12 mouse cellular contexts compared by ENCODE assay signal in genomic region chr11:8625915-8626604, GRCm38 (mm10). TPM values are rescaled to one million over a fixed set of nuclear protein-coding genes. Genes with fewer than 3 reads are reported as not detected.
A peak's percentile ranks its signal among the peaks of the same experiment; 100 is the strongest.
DNase-seq lines count a peak whose midpoint lies in the region; ATAC-seq and TF ChIP-seq lines count a peak whose summit lies in the region.
"Had no signal": no experiment of that assay in that cellular context is flagged by ENCODE, and none has a peak within 500 bp of the region (broad histone marks: within the 10 kb centered on the region; RNA-seq: fewer than 3 reads in every experiment).

No protein-coding gene starts in this region.

- peaks cover 46% of the 10 kb centered on the region for H3K4me1 ChIP-seq in intestine, embryonic 15.5 days (replicated peaks)
- H3K4me1 ChIP-seq in intestine, postnatal 0 days (replicated peaks; ENCODE audit: control insufficient read depth, insufficient read depth, low read length): peaks cover 13% of the 10 kb centered on the region
- H3K4me1 ChIP-seq in embryonic facial prominence, embryonic 12.5 days: peaks cover 51% of the 10 kb centered on the region
- peaks cover 52% of the 10 kb centered on the region for H3K4me1 ChIP-seq in limb, embryonic 14.5 days (ENCODE audit: control insufficient read depth, insufficient read depth, low read length)
- H3K4me1 ChIP-seq in hindbrain, embryonic 13.5 days (replicated peaks): peaks cover 28% of the 10 kb centered on the region

- TF ChIP-seq POLR2A in limb, embryonic 14.5 days (IDR thresholded peaks at IDR 0.05; ENCODE audit: borderline replicate concordance, extremely low read depth, insufficient read depth, insufficient read length): no peak

- no peak overlapping the region for H3K4me3 ChIP-seq in intestine, embryonic 15.5 days (replicated peaks)
- H3K4me3 ChIP-seq in intestine, postnatal 0 days (ENCODE audit: low read depth, low read length): no peak overlapping the region
- no peak overlapping the region for H3K4me3 ChIP-seq in embryonic facial prominence, embryonic 12.5 days
- H3K4me3 ChIP-seq in limb, embryonic 14.5 days (replicated peaks; ENCODE audit: low read length): no peak overlapping the region
- H3K4me3 ChIP-seq in hindbrain, embryonic 13.5 days: no peak overlapping the region

- H3K9me3 ChIP-seq in intestine, embryonic 15.5 days: no peaks in the 10 kb centered on the region
- no peaks in the 10 kb centered on the region for H3K9me3 ChIP-seq in intestine, postnatal 0 days (ENCODE audit: control insufficient read depth)
- H3K9me3 ChIP-seq in embryonic facial prominence, embryonic 12.5 days: no peaks in the 10 kb centered on the region
- H3K9me3 ChIP-seq in limb, embryonic 14.5 days (ENCODE audit: control insufficient read depth, low read length): no peaks in the 10 kb centered on the region
- H3K9me3 ChIP-seq in hindbrain, embryonic 13.5 days: no peaks in the 10 kb centered on the region

- H3K27me3 ChIP-seq in intestine, embryonic 15.5 days (replicated peaks): no peaks in the 10 kb centered on the region
- no peaks in the 10 kb centered on the region for H3K27me3 ChIP-seq in intestine, postnatal 0 days (replicated peaks; ENCODE audit: control insufficient read depth, insufficient read depth, low read length)
- no peaks in the 10 kb centered on the region for H3K27me3 ChIP-seq in embryonic facial prominence, embryonic 12.5 days
- H3K27me3 ChIP-seq in limb, embryonic 14.5 days (ENCODE audit: control insufficient read depth, insufficient read depth, low read length): no peaks in the 10 kb centered on the region
- peaks cover 12% of the 10 kb centered on the region; the same call in 1 of the 2 replicates for H3K27me3 ChIP-seq in hindbrain, embryonic 13.5 days

- H3K27ac ChIP-seq in intestine, embryonic 15.5 days: peak overlapping the region; percentile 24; the same call in 1 of the 2 replicates
- no peak overlapping the region for H3K27ac ChIP-seq in intestine, postnatal 0 days (ENCODE audit: low read depth, low read length)
- H3K27ac ChIP-seq in embryonic facial prominence, embryonic 12.5 days: peak overlapping the region; percentile 96
- H3K27ac ChIP-seq in limb, embryonic 14.5 days (replicated peaks; ENCODE audit: low read depth, low read length): peak overlapping the region; percentile 98
- no peak overlapping the region for H3K27ac ChIP-seq in hindbrain, embryonic 13.5 days

- WGBS in intestine, embryonic 15.5 days: 60% methylated on average over 10 of the region's 10 CpGs
- 69% methylated on average over 10 of the region's 10 CpGs for WGBS in intestine, postnatal 0 days
- WGBS in embryonic facial prominence, embryonic 12.5 days: 59% methylated on average over 10 of the region's 10 CpGs
- WGBS in limb, embryonic 14.5 days: 38% methylated on average over 10 of the region's 10 CpGs
- WGBS in hindbrain, embryonic 13.5 days: 82% methylated on average over 10 of the region's 10 CpGs

- no peaks in the 10 kb centered on the region; the same call in 1 of the 2 replicates for H3K36me3 ChIP-seq in intestine, embryonic 15.5 days
- 0 out of 2 replicates have a peak, but pooled peaks cover 5% of the 10 kb centered on the region for H3K36me3 ChIP-seq in intestine, postnatal 0 days (ENCODE audit: control insufficient read depth, insufficient read depth)
- H3K36me3 ChIP-seq in embryonic facial prominence, embryonic 12.5 days: no peaks in the 10 kb centered on the region
- H3K36me3 ChIP-seq in limb, embryonic 14.5 days (ENCODE audit: control insufficient read depth, insufficient read depth, low read length): peaks cover 5% of the 10 kb centered on the region; the same call in 1 of the 2 replicates
- H3K36me3 ChIP-seq in hindbrain, embryonic 13.5 days: no peaks in the 10 kb centered on the region

- no peak for ATAC-seq in intestine, embryonic 15.5 days
- no peak for ATAC-seq in intestine, postnatal 0 days
- no peak for ATAC-seq in embryonic facial prominence, embryonic 12.5 days (ENCODE audit: insufficient number of reproducible peaks, insufficient read depth, low FRiP score, low TSS enrichment)
- no peak for ATAC-seq in limb, embryonic 14.5 days (ENCODE audit: low FRiP score, low read depth)
- no peak for ATAC-seq in hindbrain, embryonic 13.5 days (ENCODE audit: low FRiP score)
- ATAC-seq: CD4-positive, CD25-positive, alpha-beta regulatory T cell, adult 4 months; hindbrain, embryonic 16.5 days had no signal

- DNase-seq in ES-CJ7 (ENCODE audit: low read depth, low spot score): peak; percentile 53
- DNase-seq in limb, embryonic 14.5 days (ENCODE audit: low spot score): no peak
- no peak for DNase-seq in frontal cortex, postnatal 10 days (ENCODE audit: low spot score in 2 of 2)
- DNase-seq: cerebellum, adult 8-10 months; liver; right cerebral cortex, adult 18-20 months had no signal

- H3K4me2 ChIP-seq in intestine, embryonic 15.5 days (replicated peaks): no peak overlapping the region
- H3K4me2 ChIP-seq in intestine, postnatal 0 days (replicated peaks; ENCODE audit: low read depth): no peak overlapping the region
- H3K4me2 ChIP-seq in embryonic facial prominence, embryonic 12.5 days (replicated peaks): no peak overlapping the region
- H3K4me2 ChIP-seq in limb, embryonic 14.5 days (replicated peaks; ENCODE audit: low read depth, low read length, severe bottlenecking): peak overlapping the region; percentile 97; the same call in 1 of the 2 replicates
- no peak overlapping the region for H3K4me2 ChIP-seq in hindbrain, embryonic 13.5 days

- no peak overlapping the region for H3K9ac ChIP-seq in intestine, embryonic 15.5 days
- no peak overlapping the region for H3K9ac ChIP-seq in intestine, postnatal 0 days (ENCODE audit: low read depth, low read length)
- no peak overlapping the region for H3K9ac ChIP-seq in embryonic facial prominence, embryonic 12.5 days
- no peak overlapping the region for H3K9ac ChIP-seq in limb, embryonic 14.5 days (ENCODE audit: low read depth, low read length, severe bottlenecking)
- H3K9ac ChIP-seq in hindbrain, embryonic 13.5 days: no peak overlapping the region

- TF ChIP-seq CTCF in intestine, postnatal 0 days (IDR thresholded peaks at IDR 0.05; ENCODE audit: low read depth): no peak

RNA-seq across cellular contexts. Expression of gene Tns3, which starts 38.3 kb away (rescaled TPM):
- polyA plus RNA-seq in intestine, embryonic 15.5 days (2015; fragmentation: Nextera tagmentation; extraction: Ambion mirVana): 21.1 and 22.9 TPM in 2 replicates
- polyA plus RNA-seq in intestine, postnatal 0 days (2015; fragmentation: Nextera tagmentation; extraction: Ambion mirVana): 10.5 and 11.4 TPM in 2 replicates
- polyA plus RNA-seq in embryonic facial prominence, embryonic 12.5 days (2016; fragmentation: Nextera tagmentation; extraction: Ambion mirVana): 33.0 and 35.5 TPM in 2 replicates
- polyA plus RNA-seq in limb, embryonic 14.5 days (2012; rRNA removed): 59.1 and 77.2 TPM in 2 replicates
- polyA plus RNA-seq in limb, embryonic 14.5 days (2014; fragmentation: Nextera tagmentation; extraction: Ambion mirVana): 27.4 and 33.3 TPM in 2 replicates
- 4.9 and 5.3 TPM in 2 replicates for polyA plus RNA-seq in hindbrain, embryonic 13.5 days (2015; fragmentation: Nextera tagmentation; extraction: Ambion mirVana)

Comparison
In these comparisons a context has a peak if more than half of its experiments do, and no peak if none do; other contexts are left out.
1. H3K27ac ChIP-seq: peak in intestine, embryonic 15.5 days (single experiment), embryonic facial prominence, embryonic 12.5 days (single experiment) and limb, embryonic 14.5 days (single experiment); none in intestine, postnatal 0 days (single experiment) and hindbrain, embryonic 13.5 days (single experiment).